Comparison of ENCODE assay signal across 8 mouse cellular contexts in the genomic region with DNA sequence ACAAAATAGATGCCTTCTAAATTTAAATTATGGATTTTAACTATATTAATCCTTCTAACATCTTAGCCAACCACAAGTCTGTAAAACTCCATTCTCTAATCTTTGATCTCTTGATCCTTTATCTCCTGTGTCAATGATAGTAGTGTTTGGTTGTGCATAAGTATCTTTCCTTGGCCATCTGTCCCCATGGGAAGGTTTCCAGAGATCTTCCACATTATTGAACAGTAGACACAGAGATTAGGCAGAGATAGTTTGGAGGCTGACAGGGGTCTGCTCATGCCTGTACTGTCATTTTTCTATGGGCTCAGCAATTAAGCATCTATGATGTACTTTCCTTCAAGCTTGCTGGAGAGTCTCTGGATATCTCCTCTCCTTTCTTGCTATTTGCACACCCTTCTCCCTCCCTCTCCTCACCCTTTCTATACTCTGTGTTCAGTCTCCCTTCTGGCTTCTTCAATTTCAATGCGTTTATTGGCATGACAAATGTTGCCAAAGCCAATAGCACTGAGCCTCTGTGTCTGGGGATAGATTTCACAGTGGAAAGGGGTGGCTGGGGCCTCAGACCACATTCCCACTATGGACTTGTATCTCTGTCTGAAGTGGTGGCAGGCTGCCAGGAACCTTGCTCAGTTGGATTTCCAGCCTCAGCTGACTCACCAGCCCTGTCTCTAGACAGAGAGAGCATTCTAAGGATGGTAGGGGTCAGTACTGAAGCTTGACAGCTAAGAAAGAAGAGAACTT. TPM values are rescaled to one million over a fixed set of nuclear protein-coding genes. Genes with fewer than 3 reads are reported as not detected.
DNase-seq lines count a peak whose midpoint lies in the region; ATAC-seq lines count a peak whose summit lies in the region.
"Had no signal": no experiment of that assay in that cellular context is flagged by ENCODE, and none has a peak within 500 bp of the region (broad histone marks: within the 10 kb centered on the region; RNA-seq: fewer than 3 reads in every experiment).

No protein-coding gene starts in this region.

- ATAC-seq in lung, embryonic 16.5 days (ENCODE audit: low read depth), result peak; percentile 48
- peak; percentile 62 for ATAC-seq in hindbrain, embryonic 16.5 days
- no peak for ATAC-seq in megakaryocyte-erythroid progenitor cell, adult 5-6 weeks (replicated peaks; ENCODE audit: low FRiP score, low TSS enrichment, poor library complexity, severe bottlenecking)

- H3K36me3 ChIP-seq in lung, embryonic 16.5 days (ENCODE audit: control insufficient read depth, insufficient read depth, low read length), result no peaks in the 10 kb centered on the region
- H3K36me3 ChIP-seq in hindbrain, embryonic 16.5 days (ENCODE audit: control insufficient read depth, insufficient read depth, low read length), result no peaks in the 10 kb centered on the region
- H3K36me3 ChIP-seq: stomach, embryonic 15.5 days had no signal

- no peaks in the 10 kb centered on the region for H3K27me3 ChIP-seq in lung, embryonic 16.5 days (ENCODE audit: control insufficient read depth, insufficient read depth, low read depth, low read length)
- no peaks in the 10 kb centered on the region for H3K27me3 ChIP-seq in hindbrain, embryonic 16.5 days (replicated peaks; ENCODE audit: control insufficient read depth, insufficient read depth, low read length)
- H3K27me3 ChIP-seq: stomach, embryonic 15.5 days had no signal

- H3K27ac ChIP-seq in lung, embryonic 16.5 days (ENCODE audit: low read length), result no peak overlapping the region
- H3K27ac ChIP-seq in hindbrain, embryonic 16.5 days (ENCODE audit: low read depth, low read length), result no peak overlapping the region
- H3K27ac ChIP-seq: stomach, embryonic 15.5 days had no signal

- H3K4me3 ChIP-seq in lung, embryonic 16.5 days (ENCODE audit: low read length), result no peak overlapping the region
- no peak overlapping the region for H3K4me3 ChIP-seq in hindbrain, embryonic 16.5 days (ENCODE audit: low read length)
- H3K4me3 ChIP-seq: stomach, embryonic 15.5 days had no signal

- H3K4me1 ChIP-seq in lung, embryonic 16.5 days (replicated peaks; ENCODE audit: control insufficient read depth, insufficient read depth, low read length), result peaks cover 13% of the 10 kb centered on the region
- peaks cover 15% of the 10 kb centered on the region; the same call in 1 of the 2 replicates for H3K4me1 ChIP-seq in hindbrain, embryonic 16.5 days (ENCODE audit: control insufficient read depth, insufficient read depth, low read depth, low read length)
- H3K4me1 ChIP-seq: stomach, embryonic 15.5 days had no signal

- H3K4me2 ChIP-seq in lung, embryonic 16.5 days (ENCODE audit: low read depth, low read length), result no peak overlapping the region
- no peak overlapping the region for H3K4me2 ChIP-seq in hindbrain, embryonic 16.5 days (ENCODE audit: low read length)
- H3K4me2 ChIP-seq: stomach, embryonic 15.5 days had no signal

- 53% methylated on average over 1 of the region's 1 CpGs for WGBS in lung, embryonic 16.5 days
- WGBS in hindbrain, embryonic 16.5 days, result 29% methylated on average over 1 of the region's 1 CpGs

- no peak for DNase-seq in lung, adult 18-20 months
- DNase-seq in adrenal gland, postnatal 36 days, result peak; percentile 76 to 81
- DNase-seq in cerebellum, postnatal 36 days, result peak; percentile 77 to 78
- DNase-seq in testis, postnatal 10 days (ENCODE audit: low spot score), result peak; percentile 53

- H3K9me3 ChIP-seq in lung, embryonic 16.5 days (ENCODE audit: control insufficient read depth, low read length), result no peaks in the 10 kb centered on the region
- H3K9me3 ChIP-seq in hindbrain, embryonic 16.5 days (ENCODE audit: control insufficient read depth, low read length), result no peaks in the 10 kb centered on the region
- H3K9me3 ChIP-seq: stomach, embryonic 15.5 days had no signal

- no peak overlapping the region for H3K9ac ChIP-seq in lung, embryonic 16.5 days (ENCODE audit: low read length)
- H3K9ac ChIP-seq in hindbrain, embryonic 16.5 days (ENCODE audit: low read depth, low read length), result no peak overlapping the region
- H3K9ac ChIP-seq: stomach, embryonic 15.5 days had no signal

RNA-seq across cellular contexts. Expression of a gene that starts 29.1 kb away (rescaled TPM):
- polyA plus RNA-seq in lung, embryonic 16.5 days (2015; fragmentation: Nextera tagmentation; extraction: Ambion mirVana), result 10.4 and 10.6 TPM in 2 replicates
- total RNA-seq in adrenal gland, postnatal 36 days (2021), result 10 to 100 TPM in 1 of 2 experiments, 1 to 10 TPM in 1; 8.8 to 10.1 TPM
- 24.2 and 28.3 TPM in 2 replicates for polyA plus RNA-seq in hindbrain, embryonic 16.5 days (2015; fragmentation: Nextera tagmentation; extraction: Ambion mirVana)
- 0.77 and 1.5 TPM in 2 replicates for total RNA-seq in megakaryocyte-erythroid progenitor cell, adult 5-6 weeks (2014; fragmentation: Nextera tagmentation)
- total RNA-seq in megakaryocyte-erythroid progenitor cell, adult 5-6 weeks (2017), result 0.09 and 0.38 TPM in 2 replicates

Comparison
In these comparisons a context has a peak if more than half of its experiments do, and no peak if none do; other contexts are left out.
1. DNase-seq: peak in adrenal gland, postnatal 36 days (2 of 2), cerebellum, postnatal 36 days (2 of 2) and testis, postnatal 10 days (single experiment); none in lung, adult 18-20 months (0 of 2).